Mouse (Mus musculus): ENCODE data around the gene Chd6.

DNA sequence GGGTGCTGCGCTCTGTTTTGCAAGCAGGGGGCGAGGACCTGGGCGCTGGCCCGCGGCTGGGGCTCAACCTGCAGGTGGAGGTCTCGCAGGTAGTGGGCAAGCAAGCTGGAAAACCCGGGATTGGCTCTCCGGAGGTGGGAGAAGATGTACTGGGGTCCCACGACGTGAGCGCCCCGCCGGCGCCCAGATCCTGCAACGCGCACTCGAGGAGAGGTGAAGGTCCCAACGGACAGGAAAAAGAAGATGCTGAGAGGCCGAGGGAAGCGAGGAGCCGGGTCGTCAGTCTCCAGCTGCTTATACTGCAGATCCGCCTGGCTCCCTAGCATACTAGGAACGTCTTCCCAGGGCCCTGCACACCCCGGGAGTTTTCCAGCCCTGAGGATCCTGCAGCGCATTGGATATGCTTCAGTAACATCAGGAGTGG, 535 bp upstream of the Chd6 start:
- no peak for TF ChIP-seq CTCF (conservative IDR thresholded peaks at IDR 0.05; ENCODE audit: low read length)
- no peak for TF ChIP-seq NANOG (IDR thresholded peaks at IDR 0.05; ENCODE audit: borderline replicate concordance, low read length)
